Mouse (Mus musculus): ENCODE measurements around the gene 1700003E16Rik. TPM values are rescaled to one million over a fixed set of nuclear protein-coding genes. Genes with fewer than 3 reads are reported as not detected.
A peak's percentile ranks its signal among the peaks of the same experiment; 100 is the strongest.

The 1700003E16Rik gene
- total and polyA plus RNA-seq, 2 experiments from 2014 or later: 15.6 to 18.0 TPM

DNA sequence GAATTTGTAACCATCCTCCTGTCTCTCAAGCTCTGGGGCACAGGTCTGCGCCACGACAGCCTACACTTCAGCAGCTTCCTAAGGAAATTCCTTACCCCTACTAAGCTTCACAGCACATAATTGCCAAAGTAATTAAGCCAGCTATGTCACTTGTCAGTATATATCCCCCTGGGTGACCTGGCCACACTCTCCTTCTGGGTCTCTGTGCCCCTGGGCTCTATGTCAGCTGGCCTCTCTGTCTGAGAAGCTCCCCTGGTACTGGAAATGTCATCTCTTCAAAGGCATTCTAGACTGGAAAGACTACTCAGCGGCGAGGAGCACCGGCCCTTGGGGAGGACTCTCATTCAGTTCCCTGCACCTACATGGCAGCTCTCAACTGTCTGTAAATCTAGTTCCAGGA is 33.2 kb upstream of the 1700003E16Rik start:
- Histone ChIP-seq H3K4me3 (ENCODE audit: low read depth, low read length) (no peak overlapping the region), H3K9me3 (ENCODE audit: low read length) (no peaks in the 10 kb centered on the region), H3K27ac (ENCODE audit: low read depth, low read length) (no peak overlapping the region), H3K27me3 (ENCODE audit: insufficient read depth, low read length) (no peaks in the 10 kb centered on the region), H3K4me1 (ENCODE audit: insufficient read depth, low read length) (peaks cover 9% of the 10 kb centered on the region; the same call in 1 of the 2 replicates), H3K36me3 (ENCODE audit: insufficient read depth, low read length) (peaks cover 8% of the 10 kb centered on the region), H3K9ac (replicated peaks; ENCODE audit: low read length, poor library complexity, severe bottlenecking) (no peak overlapping the region), H3K4me2 (ENCODE audit: low read depth, low read length, poor library complexity, severe bottlenecking) (no peak overlapping the region)
- WGBS: 75% methylated on average over 5 of the region's 5 CpGs
- no peak for TF ChIP-seq CTCF (IDR thresholded peaks at IDR 0.05)
- no peak for DNase-seq (ENCODE audit: low spot score)
- no peak for ATAC-seq (ENCODE audit: low FRiP score)

DNA sequence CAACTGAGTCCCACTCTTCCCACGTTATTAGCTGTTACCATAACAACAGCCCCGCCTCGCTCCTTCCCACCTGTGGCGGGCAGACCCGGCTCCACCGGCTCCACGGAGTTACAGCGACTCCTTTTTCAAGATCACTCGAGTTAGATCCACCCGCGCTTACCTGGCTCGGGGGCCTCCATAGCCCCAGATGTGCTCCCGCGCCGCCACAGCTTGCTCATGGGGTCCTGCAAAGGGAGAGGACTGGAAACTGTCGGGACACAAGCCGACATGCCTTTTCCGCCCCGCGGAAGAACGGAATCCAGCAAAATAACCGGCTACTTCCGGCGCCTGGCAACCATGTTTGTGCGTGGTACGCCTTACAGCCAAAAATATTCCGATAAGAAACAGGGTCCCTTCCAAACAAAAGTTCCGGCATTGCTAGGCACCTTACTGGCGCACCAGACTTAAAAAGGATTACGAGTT is 31.3 kb upstream of the 1700003E16Rik start:
- H3K27ac ChIP-seq (ENCODE audit: low read depth, low read length): no peak overlapping the region
- H3K27me3 ChIP-seq (ENCODE audit: insufficient read depth, low read length): no peaks in the 10 kb centered on the region
- WGBS: under 1% methylated on average over 30 of the region's 30 CpGs
- peak overlapping the region; percentile 80 for H3K4me2 ChIP-seq (ENCODE audit: low read depth, low read length, poor library complexity, severe bottlenecking)
- H3K9me3 ChIP-seq (ENCODE audit: low read length): no peaks in the 10 kb centered on the region
- TF ChIP-seq CTCF (IDR thresholded peaks at IDR 0.05): no peak
- H3K9ac ChIP-seq (replicated peaks; ENCODE audit: low read length, poor library complexity, severe bottlenecking): peak overlapping the region; percentile 47
- peak overlapping the region; percentile 66 for H3K4me3 ChIP-seq (ENCODE audit: low read depth, low read length)
- H3K36me3 ChIP-seq (ENCODE audit: insufficient read depth, low read length): no peaks in the 10 kb centered on the region
- DNase-seq (ENCODE audit: low spot score) (peak; percentile 98), ATAC-seq (ENCODE audit: low FRiP score) (peak; percentile 32; the same call in 1 of the 2 replicates)
- H3K4me1 ChIP-seq (ENCODE audit: insufficient read depth, low read length): peaks cover 7% of the 10 kb centered on the region; the same call in 1 of the 2 replicates

DNA sequence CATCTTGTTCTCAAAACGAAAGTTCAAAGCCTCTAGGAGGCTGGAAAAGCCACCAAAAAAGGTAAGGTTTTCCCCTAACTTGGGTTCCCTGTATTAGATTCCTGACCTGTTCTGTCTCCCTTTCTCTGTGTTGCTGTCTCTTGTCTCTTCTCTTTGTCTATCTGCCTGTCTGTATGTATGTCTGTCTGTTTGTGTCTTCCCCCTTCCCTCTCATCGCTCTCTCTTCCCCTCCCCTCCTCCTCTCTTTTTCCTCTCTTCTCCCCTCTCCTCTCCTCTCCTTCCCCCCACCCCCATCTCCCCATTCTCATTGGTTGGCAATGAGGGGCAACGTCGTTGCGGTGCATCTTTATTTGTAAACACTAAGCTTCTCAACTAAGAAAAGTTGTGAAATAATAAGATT is 30.9 kb upstream of the 1700003E16Rik start, which contains the start of gene Ino80b:
TSS of gene Ino80b (minus strand) at position 101 of the 400 bp plus-strand sequence.
- DNase-seq (ENCODE audit: low spot score): no peak
- no peak for TF ChIP-seq CTCF (IDR thresholded peaks at IDR 0.05)
- no peaks in the 10 kb centered on the region for H3K9me3 ChIP-seq (ENCODE audit: low read length)
- H3K4me3 ChIP-seq (ENCODE audit: low read depth, low read length): peak within 1 kb of the TSS; percentile 66
- H3K27ac ChIP-seq (ENCODE audit: low read depth, low read length): no peak within 1 kb of the TSS
- 19% methylated on average over 5 of the region's 5 CpGs for WGBS
- no peaks in the 10 kb centered on the region for H3K27me3 ChIP-seq (ENCODE audit: insufficient read depth, low read length)
- peaks cover 3% of the 10 kb centered on the region; the same call in 1 of the 2 replicates for H3K4me1 ChIP-seq (ENCODE audit: insufficient read depth, low read length)
- H3K36me3 ChIP-seq (ENCODE audit: insufficient read depth, low read length): no peaks in the 10 kb centered on the region
- peak within 1 kb of the TSS; percentile 47 for H3K9ac ChIP-seq (replicated peaks; ENCODE audit: low read length, poor library complexity, severe bottlenecking)
- ATAC-seq (ENCODE audit: low FRiP score): no peak
- peak within 1 kb of the TSS; percentile 80 for H3K4me2 ChIP-seq (ENCODE audit: low read depth, low read length, poor library complexity, severe bottlenecking)

DNA sequence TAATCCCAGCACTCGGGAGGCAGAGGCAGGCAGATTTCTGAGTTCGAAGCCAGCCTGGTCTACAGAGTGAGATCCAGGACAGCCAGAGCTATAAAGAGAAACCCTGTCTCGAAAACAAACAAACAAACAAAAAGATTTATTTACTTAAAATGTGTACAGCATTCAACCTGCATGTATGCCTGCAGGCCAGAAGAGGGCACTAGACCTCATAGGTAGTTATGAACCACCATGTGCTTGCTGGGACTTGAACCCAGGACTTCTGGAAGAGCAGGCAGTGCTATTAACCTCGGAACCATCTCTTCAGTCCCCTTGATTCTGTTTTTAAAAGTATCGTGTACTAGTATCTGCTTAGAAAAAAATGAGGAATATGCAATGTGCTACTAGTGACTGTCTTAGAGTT is 28.8 kb upstream of the 1700003E16Rik start:
- no peaks in the 10 kb centered on the region for H3K27me3 ChIP-seq (ENCODE audit: insufficient read depth, low read length)
- DNase-seq (ENCODE audit: low spot score): no peak
- no peak overlapping the region for H3K4me2 ChIP-seq (ENCODE audit: low read depth, low read length, poor library complexity, severe bottlenecking)
- no peaks in the 10 kb centered on the region for H3K36me3 ChIP-seq (ENCODE audit: insufficient read depth, low read length)
- no peak overlapping the region for H3K27ac ChIP-seq (ENCODE audit: low read depth, low read length)
- H3K4me3 ChIP-seq (ENCODE audit: low read depth, low read length): no peak overlapping the region
- 97% methylated on average over 5 of the region's 5 CpGs for WGBS
- H3K9me3 ChIP-seq (ENCODE audit: low read length): no peaks in the 10 kb centered on the region
- ATAC-seq (ENCODE audit: low FRiP score): no peak
- no peaks in the 10 kb centered on the region; the same call in 1 of the 2 replicates for H3K4me1 ChIP-seq (ENCODE audit: insufficient read depth, low read length)
- peak; percentile 40; the same call in 1 of the 2 replicates for TF ChIP-seq CTCF (IDR thresholded peaks at IDR 0.05)
- no peak overlapping the region for H3K9ac ChIP-seq (replicated peaks; ENCODE audit: low read length, poor library complexity, severe bottlenecking)

GRCm38 (mm10) chr6:83131469-83132034 is 24.7 kb upstream of the 1700003E16Rik start:
- H3K36me3 ChIP-seq (ENCODE audit: insufficient read depth, low read length): no peaks in the 10 kb centered on the region
- TF ChIP-seq CTCF (IDR thresholded peaks at IDR 0.05): no peak
- DNase-seq (ENCODE audit: low spot score) (no peak), ATAC-seq (ENCODE audit: low FRiP score) (no peak)
- no peaks in the 10 kb centered on the region; the same call in 1 of the 2 replicates for H3K27me3 ChIP-seq (ENCODE audit: insufficient read depth, low read length)
- WGBS: 76% methylated on average over 6 of the region's 6 CpGs
- H3K4me1 ChIP-seq (ENCODE audit: insufficient read depth, low read length): no peaks in the 10 kb centered on the region
- H3K4me3 ChIP-seq (ENCODE audit: low read depth, low read length): no peak overlapping the region
- H3K9ac ChIP-seq (replicated peaks; ENCODE audit: low read length, poor library complexity, severe bottlenecking): no peak overlapping the region
- no peak overlapping the region for H3K27ac ChIP-seq (ENCODE audit: low read depth, low read length)
- no peaks in the 10 kb centered on the region for H3K9me3 ChIP-seq (ENCODE audit: low read length)
- no peak overlapping the region for H3K4me2 ChIP-seq (ENCODE audit: low read depth, low read length, poor library complexity, severe bottlenecking)

DNA sequence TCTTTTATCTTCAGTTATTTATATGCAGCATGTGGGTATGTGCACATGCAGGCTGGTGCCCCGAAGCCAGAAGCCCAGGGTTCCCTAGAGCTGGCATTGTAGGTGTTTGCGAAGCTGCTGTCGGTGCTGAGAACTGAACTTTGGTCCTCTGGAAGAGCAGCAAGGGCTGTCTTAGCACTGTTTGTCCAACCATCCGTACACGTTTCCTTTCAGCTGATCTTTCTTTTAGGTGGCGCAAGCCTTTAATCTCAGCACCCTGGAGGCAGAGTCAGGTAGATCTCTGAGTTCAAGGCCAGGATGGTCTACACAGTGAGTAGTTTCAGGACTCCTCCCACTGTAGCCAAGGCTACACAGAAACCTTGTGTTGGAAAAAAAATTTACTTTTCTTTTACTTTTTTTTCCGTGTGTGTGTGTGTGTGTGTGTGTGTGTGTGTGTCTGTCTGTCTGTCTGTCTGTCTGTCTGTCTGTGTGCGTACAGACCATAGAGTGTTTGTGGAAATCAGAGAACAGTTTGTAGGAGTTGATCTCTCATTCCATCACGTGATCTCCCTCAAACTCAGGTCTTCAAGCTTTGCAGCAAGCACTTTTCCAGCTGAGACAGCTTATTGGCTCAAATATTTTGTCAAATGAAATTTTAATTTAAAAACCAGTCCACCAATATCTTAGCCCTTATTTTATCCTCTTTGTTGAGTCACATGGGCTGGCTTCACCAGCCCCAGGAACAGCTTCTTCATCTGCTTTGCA is 23.9 kb upstream of the 1700003E16Rik start:
- no peak overlapping the region for H3K4me2 ChIP-seq (ENCODE audit: low read depth, low read length, poor library complexity, severe bottlenecking)
- no peaks in the 10 kb centered on the region for H3K9me3 ChIP-seq (ENCODE audit: low read length)
- no peak overlapping the region for H3K4me3 ChIP-seq (ENCODE audit: low read depth, low read length)
- DNase-seq (ENCODE audit: low spot score) (no peak), ATAC-seq (ENCODE audit: low FRiP score) (no peak)
- no peak overlapping the region for H3K27ac ChIP-seq (ENCODE audit: low read depth, low read length)
- H3K9ac ChIP-seq (replicated peaks; ENCODE audit: low read length, poor library complexity, severe bottlenecking): no peak overlapping the region
- no peaks in the 10 kb centered on the region for H3K36me3 ChIP-seq (ENCODE audit: insufficient read depth, low read length)
- WGBS: 87% methylated on average over 9 of the region's 9 CpGs
- TF ChIP-seq CTCF (IDR thresholded peaks at IDR 0.05): no peak
- H3K4me1 ChIP-seq (ENCODE audit: insufficient read depth, low read length): no peaks in the 10 kb centered on the region
- peaks cover 4% of the 10 kb centered on the region for H3K27me3 ChIP-seq (ENCODE audit: insufficient read depth, low read length)
